Comparison of ENCODE assay signal across 10 mouse cellular contexts in genomic region chr6:55461141-55461540, GRCm38 (mm10). TPM values are rescaled to one million over a fixed set of nuclear protein-coding genes. Genes with fewer than 3 reads are reported as not detected.
DNase-seq lines count a peak whose midpoint lies in the region; ATAC-seq lines count a peak whose summit lies in the region.
"Had no signal": no experiment of that assay in that cellular context is flagged by ENCODE, and none has a peak within 500 bp of the region (broad histone marks: within the 10 kb centered on the region; RNA-seq: fewer than 3 reads in every experiment).

No protein-coding gene starts in this region.

- peaks cover 8% of the 10 kb centered on the region; the same call in 1 of the 2 replicates for H3K27me3 ChIP-seq in liver, embryonic 11.5 days (replicated peaks; ENCODE audit: control insufficient read depth, insufficient read depth, low read length)
- H3K27me3 ChIP-seq in forebrain, embryonic 14.5 days (replicated peaks; ENCODE audit: control insufficient read depth, insufficient read depth, low read length): no peaks in the 10 kb centered on the region
- H3K27me3 ChIP-seq: liver, embryonic 15.5 days had no signal

- H3K9me3 ChIP-seq in liver, embryonic 11.5 days (ENCODE audit: control insufficient read depth, low read length): no peaks in the 10 kb centered on the region
- no peaks in the 10 kb centered on the region for H3K9me3 ChIP-seq in forebrain, embryonic 14.5 days (replicated peaks; ENCODE audit: control insufficient read depth, low read length)
- H3K9me3 ChIP-seq: liver, embryonic 15.5 days had no signal

- no peaks in the 10 kb centered on the region for H3K4me1 ChIP-seq in liver, embryonic 11.5 days (replicated peaks; ENCODE audit: control insufficient read depth, insufficient read depth, low read length)
- H3K4me1 ChIP-seq in forebrain, embryonic 14.5 days (ENCODE audit: control insufficient read depth, insufficient read depth, low read length): peaks cover 4% of the 10 kb centered on the region
- H3K4me1 ChIP-seq: liver, embryonic 15.5 days had no signal

- no peaks in the 10 kb centered on the region for H3K36me3 ChIP-seq in liver, embryonic 11.5 days (ENCODE audit: control insufficient read depth, insufficient read depth, low read length)
- H3K36me3 ChIP-seq in forebrain, embryonic 14.5 days (ENCODE audit: control insufficient read depth, insufficient read depth, low read length): peaks cover 13% of the 10 kb centered on the region
- H3K36me3 ChIP-seq: liver, embryonic 15.5 days had no signal

- H3K4me2 ChIP-seq in liver, embryonic 11.5 days: no peak overlapping the region
- no peak overlapping the region for H3K4me2 ChIP-seq in forebrain, embryonic 14.5 days (ENCODE audit: low read length)
- H3K4me2 ChIP-seq: liver, embryonic 15.5 days had no signal

- H3K27ac ChIP-seq in liver, embryonic 11.5 days (ENCODE audit: low read depth, low read length): no peak overlapping the region
- no peak overlapping the region for H3K27ac ChIP-seq in forebrain, embryonic 14.5 days (ENCODE audit: low read depth, low read length)
- H3K27ac ChIP-seq: liver, embryonic 15.5 days had no signal

- DNase-seq in cerebellum, postnatal 10 days: peak; percentile 46 to 64
- no peak for DNase-seq in cerebellum, postnatal 14 days
- peak; percentile 14 for DNase-seq in liver
- no peak for DNase-seq in liver, embryonic 11.5 days (ENCODE audit: low spot score)
- peak; percentile 26 for DNase-seq in c-Kit-positive CD71-positive TER-119-positive erythroid progenitor cells, embryonic 14.5 days (ENCODE audit: low spot score)
- peak; percentile 51 for DNase-seq in retina, embryonic 14.5 days (ENCODE audit: low spot score)
- DNase-seq in forebrain, embryonic 14.5 days (ENCODE audit: low spot score): no peak

- WGBS in liver, embryonic 11.5 days: 56% methylated on average over 5 of the region's 5 CpGs
- 68% methylated on average over 5 of the region's 5 CpGs for WGBS in forebrain, embryonic 14.5 days

- H3K4me3 ChIP-seq in liver, embryonic 11.5 days (ENCODE audit: low read depth, low read length): no peak overlapping the region
- no peak overlapping the region for H3K4me3 ChIP-seq in forebrain, embryonic 14.5 days (ENCODE audit: low read depth, low read length)
- H3K4me3 ChIP-seq: erythroblast, embryonic 14.5 days; liver, embryonic 15.5 days had no signal

- no peak for ATAC-seq in liver, embryonic 11.5 days (replicated peaks; ENCODE audit: low FRiP score)
- no peak for ATAC-seq in forebrain, embryonic 14.5 days
- ATAC-seq in erythroid progenitor cell, adult 5-6 weeks (replicated peaks; ENCODE audit: low FRiP score, poor library complexity, severe bottlenecking): no peak

- no peak overlapping the region for H3K9ac ChIP-seq in liver, embryonic 11.5 days (ENCODE audit: low read depth, low read length)
- no peak overlapping the region for H3K9ac ChIP-seq in forebrain, embryonic 14.5 days (ENCODE audit: low read length)
- H3K9ac ChIP-seq: liver, embryonic 15.5 days had no signal

RNA-seq across cellular contexts. Expression of gene Adcyap1r1, which starts 9.4 kb away (rescaled TPM):
- polyA plus RNA-seq in liver, embryonic 11.5 days (2014; fragmentation: Nextera tagmentation; extraction: Ambion mirVana): 0.33 and 0.78 TPM in 2 replicates
- 25.8 and 30.7 TPM in 2 replicates for polyA plus RNA-seq in forebrain, embryonic 14.5 days (2014; fragmentation: Nextera tagmentation; extraction: Ambion mirVana)
- total RNA-seq in erythroid progenitor cell, adult 5-6 weeks (2015; ENCODE audit: low replicate concordance): not detected in 2 replicates
- 0.26 TPM in 1 of 2 replicates, not detected in the other for total RNA-seq in erythroid progenitor cell, adult 5-6 weeks (2017; ENCODE audit: low replicate concordance)
- polyA plus RNA-seq: erythroblast, embryonic 14.5 days had no signal

Comparison
In these comparisons a context has a peak if more than half of its experiments do, and no peak if none do; other contexts are left out.
1. DNase-seq: peak in cerebellum, postnatal 10 days (2 of 2), liver (single experiment), c-Kit-positive CD71-positive TER-119-positive erythroid progenitor cells, embryonic 14.5 days (single experiment) and retina, embryonic 14.5 days (single experiment); none in cerebellum, postnatal 14 days (0 of 2), liver, embryonic 11.5 days (single experiment) and forebrain, embryonic 14.5 days (single experiment).
2. RNA of gene Adcyap1r1, which starts 9.4 kb away (polyA plus RNA-seq): 25.8 to 30.7 TPM in forebrain, embryonic 14.5 days; 0.33 to 0.78 TPM in liver, embryonic 11.5 days; every median in the first group is over 10 times any median in the second.